Mouse (Mus musculus) hindbrain, embryonic 14.5 days (tissue): Measurements from ENCODE around the gene Pld5. TPM values are rescaled to one million over a fixed set of nuclear protein-coding genes. Genes with fewer than 3 reads are reported as not detected.

ENCODE experiments used
- ATAC-seq: fragments of 200-750 bp; cut with Nextera tagmentation; 2 replicates; pipeline ENCODE4 v1.8.0; 2017; ENCODE audit warnings: moderate number of reproducible peaks, mild to moderate bottlenecking, moderate TSS enrichment, moderate library complexity; ENCODE audit not compliant: low FRiP score
- DNase-seq: peaks from one replicate; pipeline ENCODE4 v3.0.0-alpha.2; 2015; ENCODE audit warnings: low spot score
- H3K27ac ChIP-seq: fragments of 300-500 bp; sonication (generic); 2 replicates; pipeline ENCODE4 v1.5.1; 2014; ENCODE audit warnings: mild to moderate bottlenecking, moderate library complexity
- H3K27me3 ChIP-seq: fragments of 300-500 bp; sonication (generic); 2 replicates; pipeline ENCODE4 v1.6.1; 2014; ENCODE audit warnings: mild to moderate bottlenecking, low read length, mixed read lengths; ENCODE audit not compliant: control insufficient read depth, insufficient read depth
- H3K36me3 ChIP-seq: fragments of 300-500 bp; sonication (generic); replicated peaks from 2 replicates; pipeline ENCODE4 v1.6.1; 2014; ENCODE audit not compliant: control insufficient read depth, insufficient read depth
- H3K4me1 ChIP-seq: fragments of 300-500 bp; sonication (generic); replicated peaks from 2 replicates; pipeline ENCODE4 v1.6.1; 2014; ENCODE audit warnings: antibody characterized with exemption, low read length, mixed read lengths; ENCODE audit not compliant: control insufficient read depth, insufficient read depth
- H3K4me2 ChIP-seq: fragments of 300-500 bp; sonication (generic); replicated peaks from 2 replicates; pipeline ENCODE4 v1.6.1; 2014; ENCODE audit warnings: mild to moderate bottlenecking, moderate library complexity
- H3K4me3 ChIP-seq: fragments of 300-500 bp; sonication (generic); replicated peaks from 2 replicates; pipeline ENCODE4 v1.5.1; 2014; ENCODE audit warnings: mild to moderate bottlenecking, low read length
- H3K9ac ChIP-seq: fragments of 300-500 bp; sonication (generic); 2 replicates; pipeline ENCODE4 v1.6.1; 2014
- H3K9me3 ChIP-seq: fragments of 300-500 bp; sonication (generic); 2 replicates; pipeline ENCODE4 v1.6.1; 2016; ENCODE audit warnings: low read length; ENCODE audit not compliant: control insufficient read depth
- WGBS: fragments of 180-500 bp; shearing (Covaris S2); extraction: QIAGEN DNeasy Blood & Tissue Kit; methylation state at CpG from one replicate; pipeline ENCODE4 v1.1.7; 2014; 5-methylcytosine and 5-hydroxymethylcytosine counted together
- polyA plus RNA-seq: library from polyadenylated mRNA; unstranded; fragments of >200 nt; fragmentation: Nextera tagmentation; extraction: Ambion mirVana; gene quantifications from 2 replicates; pipeline ENCODE4 v1.2.1, GENCODE M21; 2014

Pld5 gene
- polyA plus RNA-seq, 1 experiment from 2014 or later: 5.5 TPM

DNA sequence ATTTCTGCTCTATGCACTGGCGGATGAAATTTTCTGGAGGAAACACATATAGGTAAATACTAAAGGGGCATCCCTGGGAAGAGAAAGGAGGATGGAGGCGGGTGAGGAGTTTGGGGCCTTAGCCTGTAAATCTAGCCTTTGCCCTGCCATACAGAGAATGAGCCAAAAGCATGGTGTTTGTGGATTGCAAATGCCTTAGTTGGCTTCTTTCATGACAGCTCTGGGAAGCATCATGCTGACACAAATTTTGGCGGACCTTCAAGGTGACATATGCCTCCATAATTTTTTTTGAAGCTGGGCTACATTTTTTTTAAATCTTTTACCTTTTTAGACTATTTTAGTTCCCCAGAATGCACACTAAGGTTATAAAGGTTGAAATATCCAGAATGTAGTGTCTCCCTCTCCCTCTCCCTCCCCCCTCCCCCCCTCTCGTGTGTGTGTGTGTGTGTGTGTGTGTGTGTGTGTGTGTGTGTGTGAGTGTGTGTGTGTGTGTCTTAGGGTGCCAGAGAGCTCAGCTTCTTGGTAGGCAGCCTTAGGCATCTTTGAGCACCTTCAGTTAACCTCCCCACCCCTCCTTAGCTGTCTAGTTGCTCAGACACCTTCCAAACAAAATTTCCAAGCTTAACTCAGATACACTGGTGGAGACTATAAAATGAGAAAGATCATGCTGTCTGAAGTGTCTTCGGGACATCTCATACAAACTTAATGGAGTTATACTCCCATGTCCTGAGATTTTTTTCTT lies 307.9 kb downstream of the Pld5 start:
- Histone ChIP-seq H3K9me3 (no peaks in the 10 kb centered on the region), H3K4me2 (no peak overlapping the region), H3K36me3 (no peaks in the 10 kb centered on the region), H3K27ac (no peak overlapping the region), H3K4me3 (no peak overlapping the region), H3K4me1 (no peaks in the 10 kb centered on the region), H3K27me3 (no peaks in the 10 kb centered on the region), H3K9ac (no peak overlapping the region)
- WGBS: 95% methylated on average over 5 of the region's 5 CpGs
- ATAC-seq: no peak
- DNase-seq: no peak

GRCm38 (mm10) chr1:175961786-175962185 lies 313.3 kb downstream of the Pld5 start:
- ATAC-seq (no peak), DNase-seq (no peak)
- WGBS: 82% methylated on average over 2 of the region's 2 CpGs
- H3K9ac ChIP-seq: no peak overlapping the region
- H3K27me3 ChIP-seq: no peaks in the 10 kb centered on the region
- H3K4me3 ChIP-seq: no peak overlapping the region
- no peaks in the 10 kb centered on the region for H3K36me3 ChIP-seq
- H3K9me3 ChIP-seq: no peaks in the 10 kb centered on the region
- no peak overlapping the region for H3K27ac ChIP-seq
- no peak overlapping the region for H3K4me2 ChIP-seq
- H3K4me1 ChIP-seq: no peaks in the 10 kb centered on the region

DNA sequence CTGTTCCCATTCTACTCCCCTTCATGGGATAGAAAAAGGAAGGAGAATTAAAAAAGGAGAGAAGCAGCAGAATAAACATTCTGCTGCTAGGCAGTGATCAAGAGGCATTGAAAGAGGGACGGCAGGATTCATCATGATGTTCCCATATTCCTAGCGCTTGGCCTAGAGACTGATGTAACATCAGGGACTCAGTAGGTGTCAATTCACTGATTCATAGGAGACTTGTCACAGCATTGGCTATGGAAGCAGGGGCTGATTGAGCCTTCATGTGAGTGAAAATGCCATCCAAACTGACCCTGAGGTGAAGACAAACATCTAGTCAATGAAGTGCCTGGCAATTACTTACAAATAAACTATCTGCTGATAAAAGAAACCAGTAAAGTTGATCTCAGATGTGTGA lies 324.3 kb downstream of the Pld5 start:
- no peak for DNase-seq
- WGBS: 87% methylated on average over 2 of the region's 2 CpGs
- H3K9ac ChIP-seq: no peak overlapping the region
- H3K27ac ChIP-seq: no peak overlapping the region
- no peak overlapping the region for H3K4me2 ChIP-seq
- no peak overlapping the region for H3K4me3 ChIP-seq
- no peaks in the 10 kb centered on the region for H3K9me3 ChIP-seq
- no peak for ATAC-seq
- H3K4me1 ChIP-seq: no peaks in the 10 kb centered on the region
- H3K27me3 ChIP-seq: no peaks in the 10 kb centered on the region
- H3K36me3 ChIP-seq: no peaks in the 10 kb centered on the region

- no peak; the same call in 1 of the 2 replicates for ATAC-seq
- H3K4me2 ChIP-seq: no peak overlapping the region
- no peaks in the 10 kb centered on the region for H3K4me1 ChIP-seq
- WGBS: 79% methylated on average over 3 of the region's 3 CpGs
- H3K27me3 ChIP-seq: no peaks in the 10 kb centered on the region
- no peak overlapping the region for H3K9ac ChIP-seq
- H3K9me3 ChIP-seq: no peaks in the 10 kb centered on the region
- H3K27ac ChIP-seq: no peak overlapping the region
- no peak overlapping the region for H3K4me3 ChIP-seq
- DNase-seq: no peak
- no peaks in the 10 kb centered on the region for H3K36me3 ChIP-seq
Observed at GRCm38 (mm10) chr1:175950421-175950820, 324.7 kb downstream of the Pld5 start.

DNA sequence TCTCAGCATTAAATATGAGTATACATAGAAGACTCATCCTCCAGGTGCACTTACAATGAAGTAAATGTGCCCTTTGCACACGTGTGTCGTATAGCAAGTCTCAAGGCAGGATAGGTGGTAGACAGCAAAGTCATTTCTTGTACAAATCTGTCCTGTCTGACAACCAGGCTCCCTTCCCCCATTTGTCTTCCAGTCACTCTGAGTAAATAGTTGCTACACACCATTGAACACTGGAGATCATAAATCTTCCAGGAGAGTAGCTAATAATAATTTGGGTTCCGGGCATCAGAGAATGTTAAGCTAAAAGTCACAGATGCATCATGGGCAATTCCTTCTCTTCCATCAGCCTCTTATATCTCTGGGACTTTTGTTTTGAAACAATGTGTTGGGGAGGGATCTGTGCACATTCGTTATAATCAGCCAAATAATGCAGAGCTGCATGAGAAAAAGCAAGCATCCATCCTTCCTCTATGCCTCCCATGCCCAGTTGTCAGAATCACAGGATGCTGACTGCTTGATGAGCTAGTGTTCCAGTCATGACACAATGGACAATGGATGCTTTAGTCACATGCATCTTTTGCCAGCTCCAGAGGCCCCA lies 328.3 kb downstream of the Pld5 start:
- H3K4me2 ChIP-seq: no peak overlapping the region
- no peak overlapping the region for H3K4me3 ChIP-seq
- H3K4me1 ChIP-seq: no peaks in the 10 kb centered on the region
- H3K9me3 ChIP-seq: no peaks in the 10 kb centered on the region
- H3K27me3 ChIP-seq: no peaks in the 10 kb centered on the region
- no peaks in the 10 kb centered on the region for H3K36me3 ChIP-seq
- ATAC-seq (peak; percentile 34; the same call in 1 of the 2 replicates), DNase-seq (no peak)
- peak overlapping the region; percentile 38; the same call in 1 of the 2 replicates for H3K27ac ChIP-seq
- H3K9ac ChIP-seq: no peak overlapping the region
- WGBS: 56% methylated on average over 4 of the region's 4 CpGs

DNA sequence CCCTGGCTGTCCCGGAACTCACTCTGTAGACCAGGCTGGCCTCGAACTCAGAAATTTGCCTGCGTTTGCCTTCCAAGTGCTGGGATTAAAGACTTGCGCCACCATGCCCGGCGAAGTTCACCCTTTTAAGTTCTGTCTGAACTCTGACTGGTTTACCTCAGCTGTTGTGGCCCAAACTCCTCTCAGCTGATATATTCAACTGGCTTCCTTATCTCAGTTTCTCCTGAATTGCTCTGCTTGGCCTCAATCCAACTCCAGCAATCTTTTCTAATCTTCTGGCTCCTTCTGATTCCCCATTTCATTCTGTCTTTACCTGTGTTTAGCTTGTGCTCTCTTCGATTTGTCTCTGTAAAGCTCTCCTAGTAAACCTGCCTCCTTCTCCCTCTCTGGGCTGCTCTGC lies 331.9 kb downstream of the Pld5 start:
- H3K4me2 ChIP-seq: no peak overlapping the region
- ATAC-seq (no peak), DNase-seq (no peak)
- WGBS: 95% methylated on average over 7 of the region's 7 CpGs
- H3K4me1 ChIP-seq: no peaks in the 10 kb centered on the region
- H3K9ac ChIP-seq: no peak overlapping the region
- H3K27me3 ChIP-seq: no peaks in the 10 kb centered on the region
- H3K27ac ChIP-seq: no peak overlapping the region
- no peak overlapping the region for H3K4me3 ChIP-seq
- H3K36me3 ChIP-seq: no peaks in the 10 kb centered on the region
- no peaks in the 10 kb centered on the region for H3K9me3 ChIP-seq

- Histone ChIP-seq H3K36me3 (no peaks in the 10 kb centered on the region), H3K27ac (no peak overlapping the region), H3K9ac (no peak overlapping the region), H3K4me2 (no peak overlapping the region), H3K9me3 (no peaks in the 10 kb centered on the region), H3K4me1 (no peaks in the 10 kb centered on the region), H3K27me3 (no peaks in the 10 kb centered on the region), H3K4me3 (no peak overlapping the region)
- no peak for DNase-seq
- ATAC-seq: no peak
- WGBS: 77% methylated on average over 3 of the region's 3 CpGs
Observed at GRCm38 (mm10) chr1:175938731-175939130, 336.4 kb downstream of the Pld5 start.

DNA sequence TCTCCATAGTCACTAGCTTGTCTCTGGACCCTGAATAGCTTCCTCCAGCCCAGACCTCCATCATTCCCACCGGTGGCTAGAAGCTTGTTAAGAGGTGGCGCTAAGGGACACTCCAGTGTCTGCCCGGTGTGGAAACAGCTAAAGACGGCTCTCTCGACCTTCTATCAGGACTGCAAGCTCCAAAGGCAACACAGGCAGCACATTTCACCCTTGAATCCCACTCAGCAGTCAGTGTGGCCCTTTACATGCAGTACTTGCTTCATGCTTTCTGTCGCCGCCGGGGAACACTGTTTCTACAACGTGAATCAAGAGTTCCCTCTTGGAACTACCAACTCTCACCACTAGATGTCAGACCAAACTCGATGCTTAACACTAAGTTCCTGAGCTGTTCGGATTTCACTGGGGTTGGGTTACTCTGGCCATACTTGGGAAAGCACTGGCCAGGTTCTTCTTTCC lies 338.8 kb downstream of the Pld5 start:
- Histone ChIP-seq H3K4me2 (peak overlapping the region; percentile 41), H3K4me3 (no peak overlapping the region), H3K9me3 (no peaks in the 10 kb centered on the region), H3K4me1 (no peaks in the 10 kb centered on the region), H3K36me3 (no peaks in the 10 kb centered on the region), H3K27ac (no peak overlapping the region), H3K9ac (peak overlapping the region; percentile 37; the same call in 1 of the 2 replicates), H3K27me3 (no peaks in the 10 kb centered on the region)
- DNase-seq: peak; percentile 97
- peak; percentile 83 for ATAC-seq
- 13% methylated on average over 11 of the region's 11 CpGs for WGBS

- 93% methylated on average over 5 of the region's 5 CpGs for WGBS
- Histone ChIP-seq H3K9ac (no peak overlapping the region), H3K36me3 (no peaks in the 10 kb centered on the region), H3K4me1 (no peaks in the 10 kb centered on the region), H3K27ac (no peak overlapping the region), H3K27me3 (no peaks in the 10 kb centered on the region), H3K4me3 (no peak overlapping the region), H3K9me3 (no peaks in the 10 kb centered on the region), H3K4me2 (no peak overlapping the region)
- DNase-seq: no peak
- ATAC-seq: no peak
Observed at GRCm38 (mm10) chr1:175931391-175931790, 343.7 kb downstream of the Pld5 start.
